Mouse (Mus musculus): Measurements from ENCODE around the gene Clec4f. TPM values are rescaled to one million over a fixed set of nuclear protein-coding genes. Genes with fewer than 3 reads are reported as not detected.

The Clec4f gene
- not detected for polyA plus RNA-seq (2014; fragmentation: Illumina TruSeq; extraction: RNeasy Lipid Tissue Mini Kit (QIAGEN cat#74804); ENCODE audit: low read depth, low replicate concordance)

GRCm38 (mm10) chr6:83656087-83656486 is at the start of gene Clec4f:
Clec4f (minus strand) TSS chr6:83656187.

DNA sequence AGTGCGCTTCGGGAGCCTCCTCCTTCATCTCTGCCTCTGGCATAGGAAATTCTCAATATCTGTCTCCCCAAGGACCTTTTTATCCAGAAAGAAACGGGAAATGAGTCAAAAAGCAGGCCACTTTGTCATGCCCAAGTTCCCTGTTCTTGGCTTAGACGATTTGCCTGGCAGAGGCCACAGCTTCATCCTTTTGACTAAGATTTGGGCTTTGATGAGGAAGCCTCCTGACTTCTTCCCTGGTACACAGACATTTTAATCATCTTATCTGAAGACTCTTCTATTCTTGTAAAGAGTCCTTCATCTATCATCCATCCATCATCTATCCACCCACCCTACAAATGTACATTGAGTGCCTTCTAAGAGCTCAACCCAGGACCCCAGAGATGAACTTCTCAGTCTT is 21.8 kb upstream of the Clec4f start, which contains the start of gene Cd207:
Cd207 (minus strand) TSS at position 101 of the 400 bp plus-strand sequence.

Other genes starting within 250 kb of the Clec4f start
- 8.1 TPM for gene Tet3, start 197.1 kb downstream of the Clec4f start, polyA plus RNA-seq (2014; fragmentation: Illumina TruSeq; extraction: RNeasy Lipid Tissue Mini Kit (QIAGEN cat#74804); ENCODE audit: low read depth, low replicate concordance)
- gene Dguok, start 149.2 kb downstream of the Clec4f start, polyA plus RNA-seq (2014; fragmentation: Illumina TruSeq; extraction: RNeasy Lipid Tissue Mini Kit (QIAGEN cat#74804); ENCODE audit: low read depth, low replicate concordance): 34.9 TPM
- gene Actg2, start 119.9 kb downstream of the Clec4f start, polyA plus RNA-seq (2014; fragmentation: Illumina TruSeq; extraction: RNeasy Lipid Tissue Mini Kit (QIAGEN cat#74804); ENCODE audit: low read depth, low replicate concordance): 1.5 TPM
- gene Stambp, start 83.5 kb downstream of the Clec4f start, polyA plus RNA-seq (2014; fragmentation: Illumina TruSeq; extraction: RNeasy Lipid Tissue Mini Kit (QIAGEN cat#74804); ENCODE audit: low read depth, low replicate concordance): 83.3 TPM
- not detected for gene Cd207, start 21.7 kb upstream of the Clec4f start, polyA plus RNA-seq (2014; fragmentation: Illumina TruSeq; extraction: RNeasy Lipid Tissue Mini Kit (QIAGEN cat#74804); ENCODE audit: low read depth, low replicate concordance)
- gene Vax2, start 55.1 kb upstream of the Clec4f start, polyA plus RNA-seq (2014; fragmentation: Illumina TruSeq; extraction: RNeasy Lipid Tissue Mini Kit (QIAGEN cat#74804); ENCODE audit: low read depth, low replicate concordance): not detected
- gene Atp6v1b1, start 86.8 kb upstream of the Clec4f start, polyA plus RNA-seq (2014; fragmentation: Illumina TruSeq; extraction: RNeasy Lipid Tissue Mini Kit (QIAGEN cat#74804); ENCODE audit: low read depth, low replicate concordance): not detected
- not detected for gene Ankrd53, start 106.5 kb upstream of the Clec4f start, polyA plus RNA-seq (2014; fragmentation: Illumina TruSeq; extraction: RNeasy Lipid Tissue Mini Kit (QIAGEN cat#74804); ENCODE audit: low read depth, low replicate concordance)
- gene Tex261, start 119.6 kb upstream of the Clec4f start, polyA plus RNA-seq (2014; fragmentation: Illumina TruSeq; extraction: RNeasy Lipid Tissue Mini Kit (QIAGEN cat#74804); ENCODE audit: low read depth, low replicate concordance): 59.9 TPM
- gene Nagk, start 138.8 kb upstream of the Clec4f start, polyA plus RNA-seq (2014; fragmentation: Illumina TruSeq; extraction: RNeasy Lipid Tissue Mini Kit (QIAGEN cat#74804); ENCODE audit: low read depth, low replicate concordance): 16.0 TPM
- 63.2 TPM for gene Paip2b, start 175.6 kb upstream of the Clec4f start, polyA plus RNA-seq (2014; fragmentation: Illumina TruSeq; extraction: RNeasy Lipid Tissue Mini Kit (QIAGEN cat#74804); ENCODE audit: low read depth, low replicate concordance)
- gene Zfp638, start 210.9 kb upstream of the Clec4f start, polyA plus RNA-seq (2014; fragmentation: Illumina TruSeq; extraction: RNeasy Lipid Tissue Mini Kit (QIAGEN cat#74804); ENCODE audit: low read depth, low replicate concordance): 280 TPM